Mouse (Mus musculus): Measurements from ENCODE around the gene Tfr2.

GRCm38 (mm10) chr5:137524251-137524515 is 45.5 kb upstream of the Tfr2 start:
- TF ChIP-seq CTCF (IDR thresholded peaks at IDR 0.05; ENCODE audit: borderline replicate concordance, insufficient read depth, low read length) (no peak), POLR2A (IDR thresholded peaks at IDR 0.05; ENCODE audit: low read depth, low read length) (no peak)

Measured in embryonic fibroblast, embryonic 13.5 days (primary cell).